Mouse (Mus musculus) G1E (cell line): ENCODE results near the gene Ddx24. TPM values are rescaled to one million over a fixed set of nuclear protein-coding genes. Genes with fewer than 3 reads are reported as not detected.

Experiments
- ATAC-seq: 2 replicates; pipeline ENCODE4 v1.8.0; 2016; ENCODE audit warnings: mild to moderate bottlenecking; ENCODE audit not compliant: insufficient number of reproducible peaks, poor library complexity, low FRiP score, severe bottlenecking; ENCODE audit errors: extremely low read depth
- DNase-seq: peaks from one replicate; pipeline ENCODE4 v3.0.0; 2012; ENCODE audit warnings: low spot score
- H3K27me3 ChIP-seq: 2 replicates; pipeline ENCODE4 v1.6.1; 2012; ENCODE audit warnings: mild to moderate bottlenecking, low read length, inconsistent platforms; ENCODE audit not compliant: insufficient read depth
- H3K36me3 ChIP-seq: replicated peaks from 2 replicates; pipeline ENCODE3; 2012; ENCODE audit warnings: mild to moderate bottlenecking, inconsistent platforms
- H3K4me1 ChIP-seq: 2 replicates; pipeline ENCODE4 v1.6.1; 2012; ENCODE audit warnings: low read depth, low read length, inconsistent platforms, mixed read lengths; ENCODE audit not compliant: insufficient read depth
- H3K4me3 ChIP-seq: 2 replicates; pipeline ENCODE4 v1.5.1; 2012; ENCODE audit warnings: low read depth, mild to moderate bottlenecking, inconsistent platforms, low read length, moderate library complexity, mixed read lengths
- H3K9me3 ChIP-seq: replicated peaks from 2 replicates; pipeline ENCODE4 v1.6.1; 2012; ENCODE audit warnings: inconsistent platforms
- CTCF ChIP-seq: IDR thresholded peaks from 2 replicates; pipeline ENCODE4 v1.5.1; 2012; ENCODE audit warnings: low read depth, low read length, inconsistent platforms, mixed read lengths
- GATA1 ChIP-seq: IDR thresholded peaks from 2 replicates; pipeline ENCODE4 v1.6.1; 2012; ENCODE audit warnings: borderline replicate concordance, low read length, inconsistent platforms, mixed read lengths
- GATA2 ChIP-seq: IDR thresholded peaks from 2 replicates; pipeline ENCODE4 v1.6.1; 2012; ENCODE audit warnings: low read depth, low read length, inconsistent platforms, borderline replicate concordance
- POLR2AphosphoS5 ChIP-seq: IDR thresholded peaks from 2 replicates; pipeline ENCODE4 v1.6.1; 2012; ENCODE audit warnings: low read depth, low read length, inconsistent platforms; ENCODE audit not compliant: insufficient replicate concordance
- TAL1 ChIP-seq: conservative IDR thresholded peaks from 2 replicates; pipeline ENCODE4 v1.6.1; 2012; ENCODE audit warnings: low read depth, low read length, inconsistent platforms, mixed read lengths
- polyA plus RNA-seq: library from polyadenylated mRNA; stranded (reverse); fragments of >175 nt; gene quantifications from 2 replicates; pipeline ENCODE4 v1.2.3, GENCODE M21; 2012
- total RNA-seq, 2 experiments: library from RNA; stranded (forward) in 1 of 2; stranded (reverse) in 1 of 2; fragments of 200-1000 nt in 1 of 2; fragments of >200 nt in 1 of 2; fragmentation: Nextera tagmentation in 1 of 2; gene quantifications; 2 replicates each; pipeline ENCODE4 v1.2.3; 2014 to 2017

Ddx24 gene
- total and polyA plus RNA-seq, 3 experiments, result 66.8 to 244 (median 243) TPM

DNA sequence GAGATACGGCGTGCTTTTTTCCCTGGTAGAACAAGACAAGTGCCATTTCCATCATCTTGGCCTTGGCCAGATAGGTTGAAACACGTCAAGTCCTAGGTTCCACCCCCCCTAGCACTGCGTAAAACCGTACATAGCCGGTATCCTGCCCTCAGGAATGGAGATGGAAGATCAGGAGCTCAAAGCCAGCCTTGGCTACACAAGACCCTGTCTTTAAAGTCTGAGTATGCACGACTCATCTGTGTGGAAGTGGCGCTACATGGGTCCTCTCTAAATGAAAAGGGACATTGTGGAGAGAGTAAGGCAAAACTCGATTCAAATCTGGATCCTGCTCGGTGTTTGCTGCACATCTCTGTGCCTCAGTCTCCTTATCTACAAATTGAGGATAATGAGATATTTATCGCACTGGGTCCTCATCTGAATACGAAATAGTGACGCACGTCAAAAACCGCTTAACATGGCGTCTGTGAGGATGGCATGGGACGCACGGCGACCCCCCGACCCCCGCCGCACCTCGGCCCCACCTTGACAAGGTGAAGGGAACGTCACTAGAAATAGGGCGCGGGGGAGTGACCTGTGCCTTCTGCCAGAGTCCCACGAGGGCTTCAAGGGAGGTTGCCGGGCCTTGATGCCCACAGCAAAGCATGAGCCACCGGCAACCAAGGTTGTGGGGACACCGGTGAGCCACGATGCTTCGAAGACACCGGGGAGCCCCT lies 458 bp downstream of the Ddx24 start:
- Histone ChIP-seq H3K4me3 (peak overlapping the region; percentile 88), H3K36me3 (peaks cover 30% of the 10 kb centered on the region), H3K9me3 (peaks cover 2% of the 10 kb centered on the region), H3K27me3 (no peaks in the 10 kb centered on the region), H3K4me1 (peaks cover 39% of the 10 kb centered on the region)
- DNase-seq (peak; percentile 29), ATAC-seq (no peak)
- TF ChIP-seq CTCF, result no peak
- TF ChIP-seq TAL1, result no peak
- TF ChIP-seq GATA1, result no peak
- no peak for TF ChIP-seq POLR2AphosphoS5
- TF ChIP-seq GATA2, result no peak

- Histone ChIP-seq H3K9me3 (no peaks in the 10 kb centered on the region), H3K4me1 (peaks cover 53% of the 10 kb centered on the region), H3K27me3 (no peaks in the 10 kb centered on the region), H3K36me3 (peaks cover 100% of the 10 kb centered on the region), H3K4me3 (no peak overlapping the region)
- ATAC-seq (no peak), DNase-seq (no peak)
- TF ChIP-seq TAL1 (no peak), POLR2AphosphoS5 (no peak), CTCF (no peak), GATA1 (no peak), GATA2 (no peak)
Measured at GRCm38 (mm10) chr12:103408144-103408543, 17.5 kb downstream of the Ddx24 start.

DNA sequence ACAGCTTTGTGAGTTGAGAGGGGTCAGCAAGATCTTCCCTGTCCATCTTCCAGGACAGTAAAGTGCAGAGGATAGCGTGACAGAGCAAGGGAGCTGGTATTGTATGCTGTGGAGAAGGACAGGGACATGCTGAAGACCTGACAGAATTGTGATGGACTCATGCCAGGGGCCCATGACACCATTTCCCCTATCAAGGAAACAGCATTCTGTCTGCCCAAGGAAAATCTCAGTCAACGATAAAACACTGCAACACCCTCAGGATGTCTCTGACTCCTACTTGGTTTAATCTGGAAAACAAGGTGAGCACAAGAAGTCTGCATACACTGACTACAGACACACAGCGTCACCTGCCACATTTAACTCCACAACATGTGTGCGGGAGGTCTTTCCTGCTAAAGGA lies 17.9 kb downstream of the Ddx24 start, which contains the start of gene 9330161L09Rik:
Gene 9330161L09Rik, minus strand, starts transcription at position 101 of the 400 bp plus-strand sequence.
- Histone ChIP-seq H3K4me3 (no peak within 1 kb of the TSS), H3K4me1 (peaks cover 52% of the 10 kb centered on the region), H3K9me3 (no peaks in the 10 kb centered on the region), H3K36me3 (peaks cover 100% of the 10 kb centered on the region), H3K27me3 (no peaks in the 10 kb centered on the region)
- ATAC-seq (no peak), DNase-seq (no peak)
- TF ChIP-seq GATA2 (no peak), POLR2AphosphoS5 (no peak; the same call in 1 of the 2 replicates), GATA1 (no peak), CTCF (no peak), TAL1 (no peak)

DNA sequence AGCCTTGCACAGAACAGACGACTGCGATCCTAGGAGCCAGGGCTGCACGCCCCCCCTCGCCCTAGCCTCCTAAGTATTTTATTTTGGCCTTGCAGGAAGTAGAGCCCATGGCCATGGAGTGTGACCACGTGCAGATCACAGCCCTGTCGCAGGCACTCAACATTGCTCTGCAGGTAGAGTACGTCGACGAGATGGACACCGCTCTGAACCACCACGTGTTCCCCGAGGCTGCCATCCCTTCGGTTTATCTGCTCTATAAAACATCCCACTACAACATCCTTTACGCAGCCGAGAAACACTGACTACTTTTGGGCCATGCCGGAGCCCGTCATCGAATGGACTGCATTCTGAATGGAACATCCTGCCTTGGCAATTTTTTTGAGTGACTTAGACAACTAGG lies 21.5 kb downstream of the Ddx24 start:
- Histone ChIP-seq H3K36me3 (peaks cover 100% of the 10 kb centered on the region), H3K9me3 (no peaks in the 10 kb centered on the region), H3K27me3 (no peaks in the 10 kb centered on the region), H3K4me3 (no peak overlapping the region), H3K4me1 (peaks cover 34% of the 10 kb centered on the region)
- no peak for ATAC-seq
- DNase-seq, result no peak
- TF ChIP-seq GATA2, result no peak
- peak; percentile 85; the same call in 1 of the 2 replicates for TF ChIP-seq POLR2AphosphoS5

DNA sequence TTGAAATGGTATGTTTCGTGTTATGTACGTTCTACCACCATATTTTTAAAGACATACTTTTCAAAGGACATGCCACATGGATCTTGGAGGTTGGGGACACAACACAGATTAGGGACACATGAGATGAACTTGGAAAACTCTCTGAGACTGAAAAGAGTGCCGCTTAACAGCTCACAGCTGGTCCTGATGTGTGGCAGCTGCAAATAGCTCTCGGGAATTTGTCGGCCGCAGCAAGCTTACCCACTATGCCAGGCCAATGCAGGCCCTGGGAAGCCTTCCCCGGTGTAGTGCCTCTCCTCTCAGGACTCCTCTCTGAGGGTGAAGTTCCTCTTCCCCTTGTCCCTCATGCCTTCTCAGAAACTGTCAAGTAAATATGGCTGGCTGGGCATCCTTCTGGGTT lies 28.9 kb downstream of the Ddx24 start:
- TF ChIP-seq CTCF (no peak), TAL1 (no peak), GATA2 (no peak), POLR2AphosphoS5 (no peak), GATA1 (no peak)
- DNase-seq (no peak), ATAC-seq (no peak)
- H3K4me3 ChIP-seq, result no peak overlapping the region
- peaks cover 65% of the 10 kb centered on the region for H3K4me1 ChIP-seq
- no peaks in the 10 kb centered on the region for H3K27me3 ChIP-seq
- peaks cover 82% of the 10 kb centered on the region for H3K36me3 ChIP-seq
- no peaks in the 10 kb centered on the region for H3K9me3 ChIP-seq

DNA sequence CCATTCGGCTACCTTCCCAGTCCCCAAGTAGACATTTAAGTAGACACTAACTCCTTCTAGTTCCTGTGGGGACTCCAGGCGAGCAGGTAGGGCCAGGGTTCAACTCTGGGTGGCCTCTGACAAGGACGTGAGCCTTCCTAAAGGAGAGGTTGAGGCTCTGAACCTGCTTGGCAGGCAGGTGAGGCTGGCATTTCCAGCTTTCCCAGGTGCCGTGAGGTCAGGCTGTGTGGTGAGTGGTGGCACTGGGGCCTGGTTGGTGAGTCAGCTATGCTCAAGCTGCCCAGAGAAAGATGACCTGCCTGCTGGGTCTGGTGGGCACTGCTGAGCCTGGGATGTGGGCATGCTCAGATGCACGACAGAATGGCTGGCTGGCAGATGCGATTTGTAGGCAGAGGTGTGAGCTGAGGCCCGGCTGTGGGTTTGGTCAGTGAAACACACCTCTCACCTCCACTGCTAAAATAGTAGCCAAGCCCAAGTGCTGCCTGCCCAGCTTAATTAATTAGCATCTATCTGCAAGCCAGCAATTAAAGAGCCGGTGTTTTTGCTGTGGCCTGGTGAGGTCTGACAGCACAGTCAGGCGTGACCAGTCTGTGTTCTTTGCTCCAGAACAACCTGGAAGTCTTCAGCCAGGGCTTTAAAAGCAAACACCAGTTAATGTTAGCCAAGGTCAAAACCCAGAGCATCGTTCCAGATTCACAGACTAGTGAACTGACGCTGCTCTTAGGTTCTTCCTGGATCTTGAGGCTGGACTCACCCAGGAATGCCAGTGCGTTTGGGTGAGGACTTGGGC lies 29.9 kb downstream of the Ddx24 start:
- TF ChIP-seq GATA2 (no peak), POLR2AphosphoS5 (no peak), CTCF (no peak), TAL1 (no peak), GATA1 (no peak)
- Histone ChIP-seq H3K9me3 (no peaks in the 10 kb centered on the region), H3K4me1 (peaks cover 76% of the 10 kb centered on the region), H3K36me3 (peaks cover 82% of the 10 kb centered on the region), H3K4me3 (no peak overlapping the region; the same call in 1 of the 2 replicates), H3K27me3 (no peaks in the 10 kb centered on the region)
- ATAC-seq, result no peak
- no peak for DNase-seq
